Mouse (Mus musculus): ENCODE results near the gene St3gal6.

St3gal6 gene

GRCm38 (mm10) chr16:58421696-58422354, 102.2 kb downstream of the St3gal6 start:
- no peak for DNase-seq (ENCODE audit: low spot score)
